Mouse (Mus musculus): ENCODE measurements at regions not wholly inside any gene's neighbourhood (a gene's known extent, or its start where the extent isn't known, plus 50 kb on each side); places are given as distances from the start of the nearest gene placed in this dataset.

DNA sequence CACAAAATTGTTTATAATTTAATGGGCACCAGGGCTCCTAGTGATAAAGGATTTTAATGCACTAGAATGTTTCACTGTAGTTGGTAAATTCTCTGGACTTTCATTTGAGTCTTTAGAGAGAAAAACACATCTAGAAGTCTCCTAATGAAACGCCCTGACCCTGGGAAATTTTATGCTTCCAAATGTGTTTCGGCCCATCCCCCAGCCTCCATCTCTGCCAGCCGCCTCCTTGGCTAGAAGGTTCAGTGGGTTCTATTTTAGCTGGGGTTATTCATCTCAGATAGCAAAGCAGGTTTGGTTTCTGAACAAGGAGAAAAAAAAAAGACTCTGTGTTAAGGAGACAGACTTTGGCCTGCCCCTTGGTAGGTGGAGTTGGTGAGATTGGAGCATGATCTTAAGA is 331.8 kb upstream of the Zfp462 start:
- Histone ChIP-seq H3K27ac (ENCODE audit: control insufficient read depth, low read depth, low read length) (no peak overlapping the region), H3K9me3 (replicated peaks; ENCODE audit: insufficient read depth, low read length) (no peaks in the 10 kb centered on the region), H3K36me3 (ENCODE audit: control insufficient read depth in 1 of 2, insufficient read depth in 2 of 2, low read length in 2 of 2) (no peaks in the 10 kb centered on the region), H3K4me1 (ENCODE audit: control insufficient read depth in 1 of 2, insufficient read depth in 2 of 2, low read length in 2 of 2) (no peaks in the 10 kb centered on the region), H3K4me3 (ENCODE audit: control insufficient read depth in 1 of 2, insufficient read depth in 1 of 2, low read depth in 2 of 2, low read length in 2 of 2) (no peak overlapping the region), H3K79me2 (ENCODE audit: control insufficient read depth, insufficient read depth, low read length, poor library complexity) (no peaks in the 10 kb centered on the region), H3K9ac (ENCODE audit: control insufficient read depth, low read depth, low read length, poor library complexity, severe bottlenecking) (no peak overlapping the region), H3K27me3 (ENCODE audit: control insufficient read depth in 1 of 2, insufficient read depth in 2 of 2, low read length in 2 of 2) (no peaks in the 10 kb centered on the region)
- DNase-seq (ENCODE audit: low read depth, low spot score) = no peak
- no peak for TF ChIP-seq USF2 (IDR thresholded peaks at IDR 0.05; ENCODE audit: borderline replicate concordance in 1 of 2, insufficient read depth in 1 of 2, low read depth in 1 of 2, low read length in 2 of 2)

DNA sequence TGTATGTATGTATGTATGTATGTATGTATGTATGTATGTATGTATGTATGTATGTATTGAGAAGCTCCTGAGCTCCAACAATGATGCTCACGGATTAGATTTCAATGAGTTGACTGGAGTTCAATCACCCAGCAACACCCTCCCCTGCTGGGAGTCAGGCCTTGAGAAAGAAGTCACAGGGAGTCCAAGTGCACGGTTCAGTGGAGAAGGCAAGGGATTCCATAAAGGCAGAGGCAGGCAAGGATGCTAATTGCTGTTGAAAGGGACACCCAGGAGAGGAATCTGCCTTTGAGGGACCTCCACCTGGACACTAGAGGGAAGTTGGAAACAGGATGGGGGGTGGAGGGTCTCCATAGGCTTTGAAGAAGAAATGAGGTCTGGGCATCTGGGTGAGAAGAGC is 331.2 kb upstream of the Zfp462 start:
- H3K9ac ChIP-seq (ENCODE audit: control insufficient read depth, low read depth, low read length, poor library complexity, severe bottlenecking) = no peak overlapping the region
- no peaks in the 10 kb centered on the region for H3K36me3 ChIP-seq (ENCODE audit: control insufficient read depth in 1 of 2, insufficient read depth in 2 of 2, low read length in 2 of 2)
- no peaks in the 10 kb centered on the region for H3K27me3 ChIP-seq (ENCODE audit: control insufficient read depth in 1 of 2, insufficient read depth in 2 of 2, low read length in 2 of 2)
- no peaks in the 10 kb centered on the region for H3K9me3 ChIP-seq (replicated peaks; ENCODE audit: insufficient read depth, low read length)
- no peaks in the 10 kb centered on the region for H3K79me2 ChIP-seq (ENCODE audit: control insufficient read depth, insufficient read depth, low read length, poor library complexity)
- no peak overlapping the region for H3K27ac ChIP-seq (ENCODE audit: control insufficient read depth, low read depth, low read length)
- no peak overlapping the region for H3K4me3 ChIP-seq (ENCODE audit: control insufficient read depth in 1 of 2, insufficient read depth in 1 of 2, low read depth in 2 of 2, low read length in 2 of 2)
- no peaks in the 10 kb centered on the region for H3K4me1 ChIP-seq (ENCODE audit: control insufficient read depth in 1 of 2, insufficient read depth in 2 of 2, low read length in 2 of 2)
- DNase-seq (ENCODE audit: low read depth, low spot score) = no peak
- TF ChIP-seq GATA1 (IDR thresholded peaks at IDR 0.05; ENCODE audit: low read depth, low read length) (no peak), ETS1 (IDR thresholded peaks at IDR 0.05; ENCODE audit: low read depth, low read length) (no peak), MEF2A (IDR thresholded peaks at IDR 0.05; ENCODE audit: extremely low read depth, insufficient replicate concordance, low read depth, low read length, poor library complexity, severe bottlenecking) (no peak), KAT2A (conservative IDR thresholded peaks at IDR 0.05; ENCODE audit: low read depth, low read length) (no peak), NELFE (IDR thresholded peaks at IDR 0.05; ENCODE audit: low read depth, low read length) (no peak), MAX (IDR thresholded peaks at IDR 0.05; ENCODE audit: low read length) (no peak), MYC (IDR thresholded peaks at IDR 0.05; ENCODE audit: low read depth, low read length) (no peak), RCOR1 (IDR thresholded peaks at IDR 0.05; ENCODE audit: low read depth, low read length) (no peak), POLR2AphosphoS5 (IDR thresholded peaks at IDR 0.05; ENCODE audit: borderline replicate concordance, low read depth, low read length) (no peak), CHD1 (IDR thresholded peaks at IDR 0.05; ENCODE audit: low read depth, low read length) (no peak), MAFK (IDR thresholded peaks at IDR 0.05; ENCODE audit: borderline replicate concordance, low read depth, low read length) (no peak), SMC3 (IDR thresholded peaks at IDR 0.05; ENCODE audit: low read depth, low read length) (no peak)

DNA sequence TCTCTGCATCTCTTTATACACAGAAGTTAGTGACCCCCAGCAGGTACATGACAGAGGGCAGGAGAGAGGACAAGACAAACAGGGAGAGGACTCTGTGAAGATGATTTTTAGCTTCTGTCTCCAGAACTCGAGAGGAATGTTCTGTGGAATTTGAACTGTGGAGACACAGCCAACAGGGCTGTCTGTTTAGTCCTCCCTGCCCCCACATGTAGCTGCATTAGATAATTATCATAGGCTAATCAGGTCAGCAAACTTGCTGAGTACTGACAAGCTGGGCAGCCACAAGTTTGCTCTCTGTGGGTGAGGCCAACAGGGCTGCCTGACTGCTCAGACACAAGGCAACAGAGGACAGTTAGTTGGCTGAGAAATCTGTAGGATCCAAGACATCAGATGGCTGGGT is 329.0 kb upstream of the Zfp462 start:
- Histone ChIP-seq H3K36me3 (ENCODE audit: control insufficient read depth in 1 of 2, insufficient read depth in 2 of 2, low read length in 2 of 2) (no peaks in the 10 kb centered on the region), H3K79me2 (ENCODE audit: control insufficient read depth, insufficient read depth, low read length, poor library complexity) (no peaks in the 10 kb centered on the region), H3K4me1 (ENCODE audit: control insufficient read depth in 1 of 2, insufficient read depth in 2 of 2, low read length in 2 of 2) (no peaks in the 10 kb centered on the region), H3K27me3 (ENCODE audit: control insufficient read depth in 1 of 2, insufficient read depth in 2 of 2, low read length in 2 of 2) (no peaks in the 10 kb centered on the region), H3K4me3 (ENCODE audit: control insufficient read depth in 1 of 2, insufficient read depth in 1 of 2, low read depth in 2 of 2, low read length in 2 of 2) (no peak overlapping the region), H3K9me3 (replicated peaks; ENCODE audit: insufficient read depth, low read length) (no peaks in the 10 kb centered on the region), H3K27ac (ENCODE audit: control insufficient read depth, low read depth, low read length) (no peak overlapping the region), H3K9ac (ENCODE audit: control insufficient read depth, low read depth, low read length, poor library complexity, severe bottlenecking) (no peak overlapping the region)
- DNase-seq (ENCODE audit: low read depth, low spot score) = no peak
- no peak for TF ChIP-seq NRF1 (IDR thresholded peaks at IDR 0.05; ENCODE audit: insufficient read depth, low read depth, low read length, poor library complexity, severe bottlenecking)
- TF ChIP-seq MAZ (IDR thresholded peaks at IDR 0.05; ENCODE audit: low read depth, low read length) = no peak
- TF ChIP-seq MYB (IDR thresholded peaks at IDR 0.05; ENCODE audit: low read depth, low read length) = no peak
- TF ChIP-seq SIN3A (IDR thresholded peaks at IDR 0.05; ENCODE audit: low read length) = no peak
- TF ChIP-seq TCF12 (IDR thresholded peaks at IDR 0.05; ENCODE audit: low read depth, low read length) = no peak
- TF ChIP-seq ZKSCAN1 (IDR thresholded peaks at IDR 0.05; ENCODE audit: low read depth, low read length) = no peak
- no peak for TF ChIP-seq MXI1 (IDR thresholded peaks at IDR 0.05; ENCODE audit: low read depth, low read length)
